Mouse (Mus musculus): ENCODE measurements around the gene Rps23.
"Not testable (repeated sequence)": the region's sequence is repeated elsewhere in the genome, so short reads cannot be mapped to it uniquely, and the experiment has no call there.

DNA sequence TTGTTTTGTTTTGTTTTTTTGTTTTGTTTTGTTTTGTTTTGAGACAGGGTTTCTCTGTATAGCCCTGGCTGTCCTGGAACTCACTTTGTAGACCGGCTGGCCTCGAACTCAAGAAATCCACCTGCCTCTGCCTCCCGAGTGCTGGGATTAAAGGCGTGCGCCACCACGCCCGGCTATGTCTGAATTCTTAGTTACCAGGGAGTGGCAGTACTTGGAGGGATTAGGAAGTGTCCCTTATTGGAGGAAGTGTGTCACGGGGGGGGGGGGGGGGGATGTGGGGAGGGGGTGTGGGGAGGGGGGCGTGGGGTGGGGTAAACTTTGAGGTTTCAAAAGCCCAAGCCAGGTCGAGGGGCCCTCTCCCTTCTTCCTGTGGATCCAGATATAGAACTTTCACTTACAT is 5.5 kb downstream of the Rps23 start:
- not testable (repeated sequence) for TF ChIP-seq CTCF (IDR thresholded peaks at IDR 0.05; ENCODE audit: control insufficient read depth, insufficient read depth, insufficient read length); MYOD1 (IDR thresholded peaks at IDR 0.05; ENCODE audit: control insufficient read depth, insufficient read length, low read depth)

Measured in C2C12 (cell line).